Mouse (Mus musculus) megakaryocyte-erythroid progenitor cell, adult 5-6 weeks (primary cell): ENCODE measurements around the gene Psmd3. TPM values are rescaled to one million over a fixed set of nuclear protein-coding genes. Genes with fewer than 3 reads are reported as not detected.

Source experiments
- ATAC-seq: replicated peaks from 2 replicates; pipeline ENCODE4 v1.8.0; 2016; ENCODE audit warnings: mild to moderate bottlenecking, inconsistent platforms; ENCODE audit not compliant: severe bottlenecking, poor library complexity, low FRiP score, low TSS enrichment
- total RNA-seq, 2 experiments: library from RNA; stranded (forward) in 1 of 2; stranded (reverse) in 1 of 2; fragments of 200-1000, 215-1000 nt in 1 of 2; fragments of >200 nt in 1 of 2; fragmentation: Nextera tagmentation in 1 of 2; gene quantifications; 2 replicates each; pipeline ENCODE4 v1.2.3; 2014 to 2017

Psmd3 gene
- total RNA-seq, 2 experiments from 2014 or later = 117 to 124 TPM

DNA sequence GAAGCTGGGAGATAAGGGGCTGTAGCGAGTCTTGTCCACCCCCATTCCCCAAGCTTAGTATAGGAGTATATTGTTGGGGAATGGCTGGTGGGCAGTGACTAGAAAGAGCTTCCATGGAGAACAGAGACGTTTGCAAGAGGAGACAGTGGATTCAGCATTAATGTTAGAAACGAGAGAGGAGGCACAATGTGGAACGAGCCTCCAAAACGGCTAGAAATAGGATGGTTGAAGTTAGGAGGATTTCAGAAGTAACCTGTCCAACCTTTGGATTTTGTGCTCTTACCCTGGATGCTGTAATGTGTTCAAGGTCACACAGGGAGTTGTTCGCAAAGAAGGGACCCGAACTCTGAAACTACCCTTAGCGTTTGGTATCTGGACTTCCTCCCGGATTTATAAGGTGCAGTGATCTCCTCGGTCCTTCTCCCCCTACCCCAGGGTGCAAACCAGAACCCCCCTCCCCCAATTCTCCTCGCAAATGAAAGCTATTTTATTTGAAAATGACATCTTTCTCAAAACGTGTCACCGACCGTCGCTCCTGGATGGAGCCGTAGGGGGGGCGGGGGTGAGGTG is 58.8 kb downstream of the Psmd3 start:
- ATAC-seq = no peak

DNA sequence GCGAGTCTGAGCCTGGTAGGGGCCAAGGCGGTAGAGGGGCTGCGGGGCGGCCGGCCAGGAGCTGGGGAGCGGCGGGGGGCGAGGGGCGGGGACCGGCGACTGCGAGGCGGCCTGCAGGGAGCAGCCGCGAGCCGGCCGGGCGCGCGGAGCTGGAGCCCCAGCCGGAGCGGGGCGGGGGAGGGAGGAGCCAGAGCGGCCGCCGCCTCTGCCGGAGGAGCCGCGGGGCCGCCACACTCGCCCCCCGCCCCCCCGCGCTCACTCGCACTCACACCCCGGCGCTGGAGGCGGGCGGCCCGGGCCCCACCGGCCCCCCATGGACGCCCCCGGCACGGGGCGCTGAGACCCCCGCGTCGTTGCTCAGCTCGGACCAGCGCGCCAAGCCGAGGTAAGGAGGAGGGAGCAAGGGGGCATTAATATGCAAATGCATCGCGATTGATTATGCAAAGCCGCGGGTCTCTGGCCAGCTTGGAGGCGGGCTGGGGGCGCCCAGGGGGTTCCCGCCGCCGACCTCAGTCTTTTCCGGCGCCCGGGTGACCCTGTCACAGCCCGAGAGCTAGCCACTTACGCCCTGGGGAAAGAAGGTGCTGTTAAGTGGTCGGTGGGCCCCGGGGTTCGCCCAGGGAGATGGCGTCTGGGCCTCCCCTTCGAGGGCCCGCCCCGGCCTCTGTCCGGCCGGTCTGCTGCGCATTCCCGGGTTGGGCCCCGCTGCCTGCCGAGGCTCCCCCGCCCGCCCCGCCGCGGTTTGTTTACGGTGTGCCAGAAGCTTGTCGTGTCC is 59.5 kb downstream of the Psmd3 start:
- ATAC-seq = no peak

DNA sequence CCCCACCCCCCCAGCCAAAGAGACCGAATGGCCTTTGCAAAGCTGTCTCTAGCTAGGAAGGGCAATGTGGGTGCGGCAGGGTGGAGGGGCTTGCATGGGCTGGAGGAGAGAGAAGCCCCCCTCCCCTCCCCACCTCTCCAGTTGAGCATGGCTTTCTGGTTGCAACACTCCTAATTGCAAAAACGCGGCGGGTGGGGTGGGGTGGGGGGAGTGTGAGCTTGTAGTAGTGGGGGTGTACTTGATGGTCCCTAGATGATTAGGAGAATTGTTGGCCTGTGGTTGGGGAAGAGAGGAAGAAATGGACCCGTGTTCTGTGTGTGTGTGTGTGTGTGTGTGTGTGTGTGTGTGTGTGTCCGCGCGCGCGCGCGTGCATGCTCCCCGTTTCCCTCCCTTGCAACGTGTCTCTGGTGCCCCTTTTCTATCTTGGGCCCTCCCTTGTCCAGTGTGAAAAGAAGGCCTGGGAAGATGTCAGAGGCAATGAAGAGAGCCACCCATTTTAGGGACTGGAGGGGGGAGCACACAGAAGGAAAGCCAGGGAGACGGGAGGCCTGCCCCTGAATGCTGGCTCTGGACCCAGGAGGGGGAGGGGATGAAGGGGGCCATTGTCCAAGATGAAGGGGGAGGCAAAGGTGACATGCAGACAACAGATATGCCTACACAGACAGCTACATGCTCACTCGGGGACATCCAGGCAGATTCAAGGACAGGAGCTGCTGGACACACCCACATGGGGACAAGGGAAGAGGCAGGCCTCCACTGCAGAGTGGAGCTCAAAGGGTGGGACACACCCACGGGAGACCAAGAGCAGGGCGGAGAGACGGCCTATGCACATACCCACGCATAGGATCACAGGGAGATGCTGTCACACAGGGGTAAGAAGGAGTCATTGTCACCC is 60.3 kb downstream of the Psmd3 start:
- no peak for ATAC-seq

DNA sequence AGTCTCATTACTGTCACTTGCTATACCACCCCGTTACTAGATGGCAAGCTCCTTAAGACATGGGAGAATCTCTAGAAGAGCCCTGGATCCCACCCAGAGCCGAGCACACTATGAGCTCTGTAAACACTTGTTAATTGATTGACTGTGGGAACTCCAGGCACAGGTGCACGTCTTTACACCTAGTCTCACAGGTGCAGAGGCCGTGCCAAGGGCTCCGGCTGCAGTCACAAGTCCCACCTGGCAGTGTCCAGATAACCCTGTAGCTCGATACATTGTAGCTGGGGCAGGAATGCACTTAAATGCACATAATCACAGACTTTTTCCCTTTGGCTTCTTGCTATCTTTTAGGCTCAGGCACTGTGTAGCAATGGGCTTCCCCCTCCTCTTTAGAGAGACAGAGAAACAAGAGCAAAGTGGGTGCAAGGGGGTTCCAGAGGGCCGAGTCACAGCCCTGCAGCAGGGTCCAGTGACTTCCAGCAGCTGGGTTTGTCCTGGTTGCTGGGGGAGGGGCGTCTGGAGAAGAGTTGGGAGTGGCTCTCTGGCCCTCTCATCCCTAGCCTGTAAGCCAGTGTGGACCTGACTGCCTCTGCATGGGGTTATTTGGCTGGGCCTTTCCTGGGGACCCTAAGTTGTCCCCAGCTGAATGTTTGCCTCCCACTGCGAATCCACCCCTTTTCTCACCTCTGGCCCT is 61.4 kb downstream of the Psmd3 start:
- ATAC-seq = peak; percentile 20; the same call in 1 of the 2 replicates

DNA sequence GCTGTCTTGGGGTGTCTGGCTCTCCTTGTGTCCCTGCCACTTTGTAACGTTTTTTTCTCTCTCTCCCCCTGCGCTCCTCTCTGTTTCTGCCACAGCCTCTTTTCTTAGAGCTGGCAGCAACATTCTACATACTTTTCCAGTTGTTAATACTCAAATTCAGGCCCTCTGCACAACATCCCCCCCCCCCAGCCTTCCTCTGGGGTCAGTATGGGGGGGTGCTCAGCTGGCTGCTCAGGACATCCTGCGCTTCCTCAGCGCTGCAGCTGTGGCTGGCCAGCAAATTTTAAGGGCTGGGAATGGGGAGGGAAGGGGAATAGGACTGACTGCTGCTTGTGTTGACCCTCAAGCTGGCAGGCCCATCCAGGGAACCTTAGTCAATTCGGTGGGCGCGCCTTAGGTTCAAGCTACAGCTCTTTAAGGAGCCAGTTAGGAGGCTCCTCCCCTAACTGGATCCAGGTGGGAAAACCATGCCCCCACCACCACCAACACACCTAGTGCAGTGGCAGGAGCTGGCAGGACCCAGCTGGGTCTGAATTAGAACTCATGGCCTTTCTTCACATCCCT is 62.2 kb downstream of the Psmd3 start:
- no peak for ATAC-seq

Other genes starting within 250 kb of the Psmd3 start
- 75.6 and 75.9 TPM in 2 replicates for gene Mien1, start 243.6 kb upstream of the Psmd3 start, total RNA-seq (2014; fragmentation: Nextera tagmentation)
- gene Mien1, start 243.6 kb upstream of the Psmd3 start, total RNA-seq (2017) = 15.7 and 32.3 TPM in 2 replicates
- gene Grb7, start 236.2 kb upstream of the Psmd3 start, total RNA-seq (2014; fragmentation: Nextera tagmentation) = 0.82 and 1.7 TPM in 2 replicates
- gene Grb7, start 236.2 kb upstream of the Psmd3 start, total RNA-seq (2017) = not detected in 2 replicates
- gene Ikzf3, start 136.5 kb upstream of the Psmd3 start, total RNA-seq (2014; fragmentation: Nextera tagmentation) = 3.1 and 12.1 TPM in 2 replicates
- 0.46 and 1.9 TPM in 2 replicates for gene Ikzf3, start 136.5 kb upstream of the Psmd3 start, total RNA-seq (2017)
- 5.0 TPM in 1 of 2 replicates, not detected in the other for gene Zpbp2, start 131.5 kb upstream of the Psmd3 start, total RNA-seq (2014; fragmentation: Nextera tagmentation)
- 0.99 TPM in 1 of 2 replicates, not detected in the other for gene Zpbp2, start 131.5 kb upstream of the Psmd3 start, total RNA-seq (2017)
- gene Ormdl3, start 95.2 kb upstream of the Psmd3 start, total RNA-seq (2014; fragmentation: Nextera tagmentation) = 28.3 and 38.6 TPM in 2 replicates
- 20.7 and 21.7 TPM in 2 replicates for gene Ormdl3, start 95.2 kb upstream of the Psmd3 start, total RNA-seq (2017)
- not detected in 2 replicates for gene Lrrc3c, start 84.3 kb upstream of the Psmd3 start, total RNA-seq (2014; fragmentation: Nextera tagmentation)
- not detected in 2 replicates for gene Lrrc3c, start 84.3 kb upstream of the Psmd3 start, total RNA-seq (2017)
- gene Gm12355, start 56.9 kb upstream of the Psmd3 start, total RNA-seq (2014; fragmentation: Nextera tagmentation) = 1.1 TPM in 1 of 2 replicates, not detected in the other
- 1.4 and 3.9 TPM in 2 replicates for gene Gm12355, start 56.9 kb upstream of the Psmd3 start, total RNA-seq (2017)
- gene Gsdma3, start 56.2 kb upstream of the Psmd3 start, total RNA-seq (2014; fragmentation: Nextera tagmentation) = not detected in 2 replicates
- not detected in 2 replicates for gene Gsdma3, start 56.2 kb upstream of the Psmd3 start, total RNA-seq (2017)
- gene Gsdma2, start 35.8 kb upstream of the Psmd3 start, total RNA-seq (2014; fragmentation: Nextera tagmentation) = not detected in 2 replicates
- not detected in 2 replicates for gene Gsdma2, start 35.8 kb upstream of the Psmd3 start, total RNA-seq (2017)
- not detected in 2 replicates for gene Gsdma, start 18.2 kb upstream of the Psmd3 start, total RNA-seq (2014; fragmentation: Nextera tagmentation)
- gene Gsdma, start 18.2 kb upstream of the Psmd3 start, total RNA-seq (2017) = 0.42 and 0.57 TPM in 2 replicates
- not detected in 2 replicates for gene Csf3, start 18.7 kb downstream of the Psmd3 start, total RNA-seq (2014; fragmentation: Nextera tagmentation)
- gene Csf3, start 18.7 kb downstream of the Psmd3 start, total RNA-seq (2017) = not detected in 2 replicates
- 62.2 and 78.6 TPM in 2 replicates for gene Med24, start 46.9 kb downstream of the Psmd3 start, total RNA-seq (2014; fragmentation: Nextera tagmentation)
- gene Med24, start 46.9 kb downstream of the Psmd3 start, total RNA-seq (2017) = 30.1 and 42.7 TPM in 2 replicates
- gene Thra, start 58.1 kb downstream of the Psmd3 start, total RNA-seq (2014; fragmentation: Nextera tagmentation) = 47.5 and 51.0 TPM in 2 replicates
- gene Thra, start 58.1 kb downstream of the Psmd3 start, total RNA-seq (2017) = 20.4 and 23.3 TPM in 2 replicates
- 4.1 and 8.0 TPM in 2 replicates for gene Nr1d1, start 92.8 kb downstream of the Psmd3 start, total RNA-seq (2014; fragmentation: Nextera tagmentation)
- 0.34 and 1.3 TPM in 2 replicates for gene Nr1d1, start 92.8 kb downstream of the Psmd3 start, total RNA-seq (2017)
- 58.6 and 74.8 TPM in 2 replicates for gene Msl1, start 113.0 kb downstream of the Psmd3 start, total RNA-seq (2014; fragmentation: Nextera tagmentation)
- 57.8 and 68.3 TPM in 2 replicates for gene Msl1, start 113.0 kb downstream of the Psmd3 start, total RNA-seq (2017)
- gene Casc3, start 122.4 kb downstream of the Psmd3 start, total RNA-seq (2014; fragmentation: Nextera tagmentation) = 47.6 and 51.8 TPM in 2 replicates
- 37.4 and 53.5 TPM in 2 replicates for gene Casc3, start 122.4 kb downstream of the Psmd3 start, total RNA-seq (2017)
- 2.2 TPM in 1 of 2 replicates, not detected in the other for gene Rapgefl1, start 154.2 kb downstream of the Psmd3 start, total RNA-seq (2014; fragmentation: Nextera tagmentation)
- 1.7 TPM in 1 of 2 replicates, not detected in the other for gene Rapgefl1, start 154.2 kb downstream of the Psmd3 start, total RNA-seq (2017)
- gene Wipf2, start 181.1 kb downstream of the Psmd3 start, total RNA-seq (2014; fragmentation: Nextera tagmentation) = 23.5 and 26.9 TPM in 2 replicates
- gene Wipf2, start 181.1 kb downstream of the Psmd3 start, total RNA-seq (2017) = 3.6 and 4.4 TPM in 2 replicates
- gene Cdc6, start 225.2 kb downstream of the Psmd3 start, total RNA-seq (2014; fragmentation: Nextera tagmentation) = 85.0 and 101 TPM in 2 replicates
- 67.8 and 78.7 TPM in 2 replicates for gene Cdc6, start 225.2 kb downstream of the Psmd3 start, total RNA-seq (2017)
- 7.8 and 15.9 TPM in 2 replicates for gene Rara, start 245.3 kb downstream of the Psmd3 start, total RNA-seq (2014; fragmentation: Nextera tagmentation)
- 2.2 and 3.0 TPM in 2 replicates for gene Rara, start 245.3 kb downstream of the Psmd3 start, total RNA-seq (2017)